Mouse (Mus musculus): ENCODE results near the gene Crb2.

Crb2 gene

DNA sequence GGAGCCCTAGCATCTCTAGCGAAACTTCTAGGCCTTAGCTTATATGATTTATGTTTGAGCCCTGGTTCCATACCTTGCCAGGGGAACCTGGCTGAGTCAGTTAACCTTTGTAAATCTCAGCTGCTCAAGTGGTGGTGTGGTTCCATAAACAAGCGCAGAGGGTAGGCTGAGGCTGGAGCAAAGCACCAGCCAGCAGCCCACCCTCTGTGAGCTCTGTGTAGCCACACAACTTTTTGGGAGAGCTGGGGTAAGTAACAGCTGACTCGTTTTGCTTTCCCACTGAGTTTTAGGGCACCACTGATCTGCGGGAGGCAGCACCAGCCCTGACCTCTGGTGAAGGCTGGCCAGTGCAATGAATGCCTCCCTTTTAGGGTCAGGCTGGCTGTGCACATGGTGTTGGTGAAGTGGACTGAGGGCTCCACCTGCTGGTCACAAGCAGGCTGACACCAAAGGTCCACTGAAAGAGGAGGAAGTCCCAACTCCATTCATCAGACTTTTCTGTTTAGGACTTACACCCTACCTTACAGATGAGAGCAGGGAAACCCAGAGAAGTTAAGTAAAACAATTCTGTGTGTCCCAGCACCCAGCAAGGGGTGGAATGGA lies 26.7 kb downstream of the Crb2 start:
- DNase-seq: peak; percentile 87

DNA sequence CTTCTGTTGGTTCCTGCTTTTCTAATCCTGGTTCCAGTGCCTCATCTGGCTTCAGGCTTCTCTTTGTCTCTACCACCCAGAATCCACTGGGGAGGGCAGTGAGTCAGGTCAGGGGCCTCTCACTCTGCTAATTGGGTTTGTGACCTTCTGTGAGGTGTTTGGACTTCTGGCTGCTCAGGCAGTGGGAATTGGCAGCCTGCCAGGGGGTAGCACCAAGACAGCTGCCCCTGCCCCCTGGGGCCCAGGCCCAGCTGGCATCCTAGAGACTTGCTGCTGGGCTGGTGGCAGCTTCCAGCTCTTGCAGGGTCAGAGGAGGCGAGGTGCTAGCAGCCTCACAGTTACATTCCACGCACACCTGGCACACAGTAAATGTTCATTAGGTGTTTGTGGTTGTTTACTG lies 35.6 kb downstream of the Crb2 start:
- DNase-seq: no peak

DNA sequence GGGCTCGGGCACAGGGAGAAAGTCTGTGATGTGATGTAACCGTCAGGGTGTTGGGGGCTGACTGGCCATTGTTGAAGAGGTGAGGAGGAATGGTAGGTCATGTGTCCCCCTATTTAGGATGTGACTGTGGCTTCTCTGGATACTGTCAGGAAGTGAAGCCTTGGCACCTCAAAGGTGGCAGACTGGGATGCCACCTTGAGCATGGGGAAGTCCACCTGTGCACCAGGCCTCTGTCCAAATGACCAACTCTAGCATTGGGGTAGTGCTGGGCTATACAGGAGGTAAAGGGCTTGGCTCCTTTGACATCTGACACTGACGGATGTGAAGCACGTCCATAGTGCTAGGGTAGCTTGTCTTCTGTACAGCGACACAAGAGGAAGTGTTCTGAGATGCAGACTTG lies 36.4 kb downstream of the Crb2 start:
- DNase-seq: no peak

GRCm38 (mm10) chr2:37814820-37815361 lies 38.8 kb downstream of the Crb2 start:
- DNase-seq: no peak

DNA sequence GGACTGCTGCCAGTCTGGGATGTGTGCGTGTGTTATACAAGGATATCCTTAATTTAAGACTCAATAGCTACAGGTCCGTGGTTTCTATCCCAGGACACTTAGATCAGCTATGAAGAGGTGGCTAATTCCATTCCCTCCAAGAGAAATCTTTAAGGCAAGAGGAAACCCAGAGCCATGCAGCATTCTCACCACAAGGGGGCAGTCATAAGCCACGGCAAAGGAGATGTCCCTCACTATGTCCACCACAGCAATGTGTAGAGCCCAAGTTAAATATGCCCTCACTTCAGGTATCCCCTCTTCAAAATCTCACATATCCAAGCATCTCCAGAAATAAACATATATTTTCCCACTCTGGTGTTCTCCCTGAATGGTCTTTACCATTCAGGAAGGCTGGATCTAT lies 39.6 kb downstream of the Crb2 start:
- DNase-seq: peak; percentile 81

- no peak for DNase-seq
Measured at GRCm38 (mm10) chr2:37818761-37819525, 42.9 kb downstream of the Crb2 start.

DNA sequence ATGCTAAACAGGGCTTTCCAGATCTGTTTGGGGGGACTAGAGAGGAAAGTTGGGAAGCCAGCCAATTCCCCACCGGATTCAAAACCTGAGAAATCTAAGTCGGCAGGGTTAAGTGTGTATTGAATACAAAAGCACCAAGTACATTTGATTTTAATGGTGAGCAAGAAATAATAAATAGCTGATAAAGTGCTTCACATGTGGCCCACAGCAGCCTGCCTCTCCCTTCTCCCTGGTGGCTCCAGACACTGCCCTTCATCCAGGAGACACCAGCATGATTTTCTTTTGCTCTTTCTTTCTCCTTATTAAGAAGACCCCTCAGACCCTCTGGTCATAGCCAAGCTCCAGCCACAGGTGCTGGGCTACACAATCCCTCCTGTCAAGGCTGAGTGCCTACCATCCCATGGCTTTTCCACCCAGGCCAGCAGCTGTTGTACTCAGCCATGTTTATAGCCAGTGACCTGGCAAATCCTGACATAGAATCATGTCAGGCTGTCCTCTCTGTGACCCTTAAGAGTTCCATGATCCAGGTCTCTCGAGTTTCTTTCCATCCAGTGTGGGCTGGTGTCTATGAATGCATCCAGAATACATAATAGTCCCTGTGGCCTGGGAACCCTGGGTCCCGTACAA lies 43.6 kb downstream of the Crb2 start:
- DNase-seq: no peak

GRCm38 (mm10) chr2:37822122-37822521 lies 46.1 kb downstream of the Crb2 start:
- DNase-seq: no peak

DNA sequence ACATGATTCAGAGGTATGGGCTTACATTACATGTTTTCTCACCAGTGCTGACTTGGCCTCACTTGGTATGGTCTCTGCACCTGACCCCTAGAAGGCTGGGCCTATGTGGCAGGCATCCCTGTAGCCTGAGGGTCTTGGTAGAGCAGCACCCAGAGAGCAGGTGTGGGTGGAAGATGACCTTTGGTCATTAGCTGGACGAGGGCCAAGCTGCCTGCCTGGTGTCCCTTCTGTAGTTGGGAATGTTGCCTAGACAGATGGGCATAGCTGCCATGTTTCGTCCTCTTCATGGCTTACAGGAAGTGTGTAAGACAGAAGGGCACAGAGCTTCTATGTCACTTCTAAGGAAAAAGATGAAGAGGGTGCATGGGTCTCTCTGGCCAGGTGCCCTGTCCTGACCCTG lies 47.8 kb downstream of the Crb2 start:
- DNase-seq: no peak

- DNase-seq: peak; percentile 33
Measured at GRCm38 (mm10) chr2:37829758-37830275, 53.8 kb downstream of the Crb2 start.

- no peak for DNase-seq
Measured at GRCm38 (mm10) chr2:37832253-37832652, 56.2 kb downstream of the Crb2 start.

GRCm38 (mm10) chr2:37836926-37837325 lies 60.9 kb downstream of the Crb2 start:
- DNase-seq: no peak

DNA sequence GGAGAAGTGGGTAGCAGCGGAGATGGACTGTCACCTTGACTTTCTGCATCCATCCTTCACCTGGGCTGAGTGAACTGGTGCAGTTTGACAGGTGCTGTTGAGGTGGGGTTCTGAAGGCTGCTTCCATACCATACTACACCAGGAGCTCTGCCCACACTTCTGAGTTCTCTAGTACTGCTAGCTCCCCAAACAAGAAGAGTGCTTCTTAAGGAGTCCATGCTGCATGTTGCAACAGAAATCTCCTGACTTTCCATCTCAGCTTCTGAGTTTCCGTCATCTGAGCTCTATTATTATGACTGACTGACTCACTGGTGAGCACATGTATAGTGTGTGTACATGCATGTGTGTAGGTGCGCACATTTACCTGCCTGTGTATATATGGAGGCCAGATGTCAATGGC lies 61.5 kb downstream of the Crb2 start:
- DNase-seq: no peak

DNA sequence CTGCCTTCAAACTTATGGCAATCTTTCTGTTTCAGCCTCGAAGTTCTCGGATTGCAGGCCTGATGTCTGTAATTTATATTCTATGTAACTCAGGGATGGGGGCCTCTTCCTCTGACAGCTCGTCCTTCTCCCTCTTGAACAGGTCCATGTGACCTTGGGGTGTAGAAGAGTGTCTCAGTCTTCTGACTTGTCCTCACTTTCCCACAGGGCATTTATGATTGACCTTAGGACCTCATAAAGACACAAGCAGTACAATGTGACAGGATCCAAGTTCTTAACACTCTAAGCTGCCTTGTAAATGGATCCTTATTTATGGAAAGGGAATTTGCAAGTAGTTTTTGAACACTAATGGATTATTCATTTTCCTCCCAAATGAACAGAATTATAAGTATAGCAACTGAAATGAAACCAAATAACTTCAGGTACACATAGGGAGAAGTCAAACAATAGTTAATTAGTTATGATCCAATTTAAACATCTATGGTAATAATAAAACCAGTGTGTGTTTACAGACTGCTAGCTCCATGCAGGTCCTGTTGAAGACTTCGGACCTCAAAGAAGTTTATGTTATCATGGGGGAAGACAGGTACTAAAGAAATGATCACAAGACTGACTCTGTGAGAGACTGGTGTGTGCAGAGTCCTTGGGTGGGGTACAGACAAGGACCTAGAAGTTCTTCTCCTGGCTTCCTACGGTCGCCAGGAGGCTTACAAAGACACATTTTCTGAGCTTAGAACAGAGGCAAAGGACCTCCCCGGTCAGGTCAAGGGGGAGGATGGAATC lies 62.3 kb downstream of the Crb2 start:
- no peak for DNase-seq

DNA sequence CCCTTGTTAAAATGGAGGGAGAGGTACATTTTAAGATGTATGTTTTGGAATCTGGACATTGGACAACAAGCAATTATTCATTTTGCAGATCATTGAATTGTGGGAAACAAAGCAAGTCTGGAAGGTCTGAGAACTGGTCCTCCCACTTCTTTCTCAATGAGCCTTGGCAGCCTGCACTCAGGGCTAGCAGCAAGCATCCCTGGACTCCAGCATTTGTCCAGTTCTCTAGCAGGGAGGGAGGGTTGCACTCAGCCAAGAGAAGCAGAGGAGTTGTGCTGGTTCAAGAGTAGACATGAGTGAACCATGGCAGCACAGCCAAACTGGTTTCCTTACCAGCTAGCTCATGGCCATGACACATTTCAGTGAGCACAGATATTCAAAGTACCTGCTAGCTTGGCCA lies 63.9 kb downstream of the Crb2 start:
- no peak for DNase-seq

DNA sequence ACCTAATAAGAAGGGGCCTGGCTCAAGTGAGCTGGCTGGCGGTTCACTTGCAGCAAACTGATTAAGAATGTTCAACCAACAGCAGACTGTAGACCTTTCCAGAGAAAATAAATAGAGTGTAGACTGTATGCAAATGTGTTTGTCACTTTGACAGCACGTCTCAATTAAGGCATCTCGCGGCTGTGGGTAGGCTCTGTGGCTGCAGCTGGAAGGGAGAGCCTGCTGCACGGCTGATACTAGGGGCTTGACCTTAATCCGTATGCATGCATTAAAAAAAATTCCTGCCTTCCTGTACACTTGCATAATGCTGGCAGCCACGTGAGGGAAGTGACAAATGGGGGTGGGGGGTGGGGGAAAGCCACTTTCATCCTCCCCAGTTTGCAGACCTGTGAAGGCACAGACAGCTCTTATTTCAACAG lies 66.1 kb downstream of the Crb2 start:
- peak; percentile 73 for DNase-seq

GRCm38 (mm10) chr2:37842719-37843118 lies 66.7 kb downstream of the Crb2 start:
- DNase-seq: peak; percentile 57
